Mouse (Mus musculus) right cerebral cortex, adult 18-20 months (tissue): Measurements from ENCODE around the gene Krt71.
"Not testable (repeated sequence)": the region's sequence is repeated elsewhere in the genome, so short reads cannot be mapped to it uniquely, and the experiment has no call there.

Source experiments
- DNase-seq: peaks from one replicate; pipeline ENCODE4 v3.0.0; 2022; ENCODE audit warnings: mixed read lengths

Krt71 gene

DNA sequence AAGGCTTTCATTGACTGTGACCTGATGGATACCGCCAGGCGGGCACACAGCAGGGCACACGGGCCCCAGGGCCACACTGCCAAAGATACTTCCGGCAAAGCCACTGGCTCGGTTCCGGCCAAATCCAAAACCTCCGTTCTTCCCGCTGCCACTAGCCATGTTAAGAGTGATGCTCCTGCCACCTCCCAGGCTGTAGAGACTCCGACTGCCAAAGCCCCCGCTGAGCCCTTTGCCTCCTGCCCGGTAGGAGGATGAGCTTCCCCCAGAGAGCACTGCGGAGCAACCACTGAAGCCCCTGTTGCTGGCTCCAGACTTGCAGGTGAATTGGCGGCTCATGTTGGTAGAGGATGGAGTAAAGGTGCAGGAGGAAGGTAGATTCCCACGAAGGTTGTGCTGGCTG is at the start of gene Krt71:
TSS of gene Krt71 (minus strand) at position 399 of the 400 bp plus-strand sequence.
- DNase-seq, result no peak

DNA sequence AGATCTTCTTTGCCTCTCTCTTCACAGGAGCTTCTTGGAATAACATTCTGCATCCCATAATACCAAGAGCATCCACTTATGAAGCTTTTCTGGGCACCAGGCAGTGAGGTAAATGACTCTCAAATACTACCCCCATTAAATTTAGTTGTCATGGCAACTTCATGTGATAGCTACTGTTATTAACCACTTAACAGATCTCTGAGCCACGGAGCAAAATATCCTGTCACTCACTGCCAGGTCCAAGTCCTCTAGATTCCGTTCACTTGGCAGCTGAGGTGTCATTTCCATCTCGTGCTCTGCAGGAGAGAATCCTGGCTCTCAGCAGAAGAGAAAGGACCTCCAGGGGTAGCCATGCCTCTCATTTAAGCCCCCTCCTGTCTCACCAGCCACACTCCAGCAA is 48.0 kb upstream of the Krt71 start:
- no peak for DNase-seq

DNA sequence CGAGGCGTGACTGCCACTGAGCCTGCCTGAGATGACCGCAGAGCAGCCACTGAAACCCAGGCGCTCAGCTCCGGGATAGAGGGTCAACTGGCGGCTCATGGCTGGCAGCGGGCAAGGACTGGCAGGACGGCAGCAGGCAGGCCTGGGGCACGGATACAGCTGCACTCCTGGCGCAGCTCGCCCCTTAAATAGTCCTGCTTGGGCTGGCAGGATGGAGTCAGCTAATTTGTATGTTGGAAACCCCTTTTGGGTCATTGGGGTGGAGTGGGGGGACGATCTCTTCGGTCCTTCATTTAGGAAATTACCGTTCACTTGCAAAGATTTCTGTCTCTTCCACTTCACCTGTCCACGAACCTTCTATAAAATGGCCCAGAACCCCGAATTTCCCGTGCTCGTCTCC is 43.5 kb upstream of the Krt71 start, which contains the start of gene Krt72:
TSS of gene Krt72 (minus strand) at position 101 of the 400 bp plus-strand sequence.
- DNase-seq, result no peak

DNA sequence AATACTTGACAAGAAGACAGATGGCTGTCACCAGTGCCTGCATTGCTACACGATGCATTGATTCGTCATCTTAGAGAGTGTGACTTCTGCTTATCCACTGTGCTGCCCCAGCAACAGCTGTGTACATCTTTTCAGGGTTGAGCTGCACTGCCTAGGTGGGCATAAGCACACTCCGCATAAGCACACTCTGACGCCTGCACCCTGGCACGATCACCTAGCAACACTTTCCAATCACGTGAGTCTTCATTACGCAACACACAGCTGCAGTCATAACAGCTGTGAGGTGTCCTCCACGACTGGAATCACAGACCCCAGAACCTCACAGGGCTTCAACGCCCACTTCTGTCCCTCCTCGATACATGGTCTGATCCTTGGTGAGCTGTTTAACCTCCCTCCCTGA is 30.5 kb upstream of the Krt71 start:
- peak; percentile 11 for DNase-seq

DNA sequence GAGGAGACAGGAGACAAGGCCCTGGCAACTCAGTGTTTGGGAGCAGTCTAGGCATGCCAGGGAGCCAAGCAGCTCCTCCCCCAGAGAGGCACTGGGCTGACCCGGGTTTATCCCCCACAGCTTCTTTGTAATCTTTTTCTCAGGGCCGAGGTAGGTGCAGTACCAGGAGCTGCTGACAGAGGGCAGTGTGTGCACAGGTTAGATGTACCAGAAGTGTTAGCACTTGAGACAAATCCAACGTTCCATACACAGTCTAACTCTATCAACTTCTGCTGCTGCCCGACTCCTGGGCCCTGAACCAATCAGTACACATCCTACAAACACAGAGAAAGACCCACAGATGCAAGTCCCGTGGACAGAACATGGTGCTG is 29.8 kb upstream of the Krt71 start:
- peak; percentile 82 for DNase-seq

DNA sequence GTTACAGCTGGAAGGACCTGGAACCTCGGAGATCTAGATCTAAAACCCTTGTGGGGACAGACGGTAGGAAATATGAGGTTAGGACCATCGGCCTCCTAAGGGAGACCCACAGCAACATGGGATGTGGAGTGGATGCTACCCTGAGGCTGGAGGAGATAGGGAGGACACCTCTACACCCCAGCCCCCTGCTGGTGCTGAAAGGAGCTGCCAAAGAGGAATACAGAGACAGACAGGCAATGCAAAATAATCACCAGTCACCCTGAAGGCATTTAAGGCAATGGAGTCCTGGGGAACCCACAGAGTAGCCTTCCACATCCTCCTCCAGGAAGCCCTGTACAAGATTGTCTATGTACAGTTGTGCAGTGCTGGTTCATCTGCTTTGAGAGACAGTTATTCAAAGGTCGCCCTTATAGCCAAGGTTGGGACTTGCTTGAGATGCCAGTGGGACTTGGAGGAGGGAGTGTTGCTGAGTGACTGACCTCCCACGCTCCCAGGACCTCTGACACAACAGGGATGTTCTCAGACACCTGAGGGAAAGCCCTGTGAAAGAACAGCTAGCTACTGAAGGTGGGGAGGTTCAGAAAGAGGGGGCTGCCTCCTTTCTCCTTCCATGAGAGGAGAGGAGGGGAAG is 29.3 kb upstream of the Krt71 start:
- peak; percentile 10 for DNase-seq

DNA sequence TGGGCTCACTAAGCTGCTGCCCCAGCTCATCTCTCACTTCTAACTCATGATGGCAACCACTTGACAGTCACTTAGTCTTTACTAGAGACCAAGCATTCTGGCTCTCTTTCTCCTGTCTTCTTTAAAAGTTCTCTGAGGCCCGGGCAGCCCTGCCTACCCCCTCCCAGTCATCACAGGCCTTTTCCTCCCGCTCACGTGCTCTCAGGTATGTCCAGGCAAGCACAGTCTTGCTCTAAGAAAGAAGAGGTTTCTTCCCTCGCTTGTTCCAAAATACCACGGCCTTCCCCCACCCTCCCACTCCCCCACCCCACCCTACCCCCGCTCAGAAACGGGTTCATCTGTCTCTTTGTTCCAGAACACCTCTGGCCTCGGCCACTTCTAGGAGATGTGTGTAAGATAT is 27.3 kb upstream of the Krt71 start:
- no peak for DNase-seq

DNA sequence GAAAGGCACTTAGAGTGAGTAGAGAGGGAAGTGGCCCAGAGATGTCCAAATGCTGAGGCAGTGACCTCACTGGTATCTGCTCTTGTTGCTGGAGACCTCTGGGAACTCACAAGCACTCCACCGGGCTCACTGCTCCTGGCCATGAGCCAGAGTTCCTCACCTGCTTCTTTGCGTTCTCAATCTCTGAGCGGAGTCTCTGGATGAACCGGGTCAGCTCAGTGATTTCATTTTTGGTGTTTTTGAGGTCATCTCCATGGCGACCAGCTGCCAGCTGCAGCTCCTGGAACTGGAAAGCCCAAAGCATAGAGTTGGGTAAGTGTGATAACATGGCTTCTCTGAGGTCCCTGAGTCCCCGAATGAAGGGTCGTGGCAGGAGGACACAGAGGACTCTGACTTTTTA is 5.1 kb downstream of the Krt71 start:
- no peak for DNase-seq

DNA sequence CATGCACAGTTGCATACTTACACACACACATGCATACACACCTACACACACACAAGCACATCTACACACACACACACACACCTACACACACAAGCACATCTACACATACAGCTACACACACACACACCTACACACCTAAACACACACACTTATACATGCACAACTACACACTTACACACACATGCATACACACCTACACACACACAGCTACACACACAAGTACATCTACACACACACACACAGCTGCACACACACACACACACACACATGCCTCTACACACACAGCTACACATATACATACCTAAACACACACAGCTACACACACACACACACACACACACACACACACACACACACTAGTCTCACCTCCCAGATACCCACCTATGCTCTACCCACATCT is 12.3 kb downstream of the Krt71 start:
- DNase-seq, result no peak

DNA sequence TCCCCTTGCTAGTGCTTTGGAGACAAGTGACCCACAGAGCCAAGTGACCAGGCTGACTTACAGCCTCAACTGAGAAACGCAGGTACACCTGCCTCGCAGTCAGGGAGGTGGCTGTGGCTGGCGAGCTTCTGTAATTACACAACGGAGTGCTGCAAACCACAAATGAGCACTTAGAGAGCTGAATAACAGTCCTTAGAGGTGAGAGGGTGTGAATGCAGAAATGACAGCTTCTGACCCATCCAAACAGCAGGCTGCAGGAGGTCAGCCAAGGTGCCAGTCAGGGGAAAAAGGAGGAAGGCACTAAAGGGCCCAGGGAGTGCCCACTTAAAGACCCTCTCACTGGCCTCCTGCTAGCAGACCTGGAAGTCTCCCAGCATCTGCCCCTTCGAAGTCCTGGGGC is 18.2 kb downstream of the Krt71 start:
- no peak for DNase-seq

DNA sequence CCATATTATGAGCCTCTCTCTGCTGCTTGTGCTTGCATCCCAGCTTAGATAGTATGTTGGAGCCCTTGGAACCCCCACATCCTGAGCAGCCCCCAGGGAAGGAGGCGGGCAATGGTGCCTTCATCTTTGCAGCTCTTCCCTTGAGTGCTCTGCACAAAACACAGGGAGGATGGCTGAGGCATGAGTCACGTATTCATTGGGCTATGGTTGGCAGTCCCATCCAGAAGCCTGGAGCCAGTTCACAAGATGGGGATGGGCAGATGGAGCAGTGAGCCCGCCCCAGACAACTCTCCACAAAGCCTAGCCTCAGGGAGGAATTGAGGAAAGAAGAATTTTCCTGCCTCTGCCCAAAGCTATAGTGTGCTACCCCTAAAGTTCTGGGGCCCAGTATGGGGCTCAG is 27.1 kb downstream of the Krt71 start:
- DNase-seq, result no peak

DNA sequence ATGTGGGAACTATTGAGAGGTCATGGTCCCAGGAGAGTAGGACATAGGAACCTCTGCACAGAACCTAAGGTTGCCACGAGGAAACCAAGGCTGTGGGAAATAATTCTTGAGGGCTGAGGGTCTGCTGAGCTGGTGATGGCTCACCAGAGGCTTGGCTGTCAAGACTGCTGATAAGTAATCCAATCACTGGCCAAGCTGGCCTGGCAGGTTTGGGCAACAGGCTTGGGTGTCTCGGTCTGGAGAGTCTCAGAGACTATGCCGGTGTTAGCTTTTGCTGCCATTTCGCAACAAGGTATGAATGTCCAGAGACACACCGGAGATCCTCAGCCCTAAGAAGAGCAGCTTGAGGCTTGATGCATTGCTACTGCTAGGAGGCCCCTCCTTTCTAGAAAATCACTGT is 28.6 kb downstream of the Krt71 start:
- DNase-seq, result no peak

DNA sequence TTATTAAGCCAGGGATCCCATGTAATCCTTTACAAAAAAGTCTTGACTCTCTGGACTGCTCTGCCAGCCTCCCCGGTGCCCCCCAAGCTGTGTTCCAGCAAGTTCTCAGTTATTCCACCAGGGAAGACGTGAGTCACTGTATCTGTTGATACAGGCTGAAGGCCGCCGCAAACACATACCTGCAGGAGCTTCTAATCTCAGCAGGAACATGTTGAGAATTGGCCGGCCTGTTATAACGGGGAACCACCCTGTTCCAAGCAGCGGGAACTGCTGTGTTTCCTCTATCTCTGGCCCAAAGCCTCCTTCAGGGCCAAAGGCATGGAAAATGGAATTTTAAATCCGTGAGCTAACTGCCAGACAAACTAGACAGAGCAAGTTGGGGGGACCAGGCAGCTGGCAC is 29.2 kb downstream of the Krt71 start:
- DNase-seq, result no peak

DNA sequence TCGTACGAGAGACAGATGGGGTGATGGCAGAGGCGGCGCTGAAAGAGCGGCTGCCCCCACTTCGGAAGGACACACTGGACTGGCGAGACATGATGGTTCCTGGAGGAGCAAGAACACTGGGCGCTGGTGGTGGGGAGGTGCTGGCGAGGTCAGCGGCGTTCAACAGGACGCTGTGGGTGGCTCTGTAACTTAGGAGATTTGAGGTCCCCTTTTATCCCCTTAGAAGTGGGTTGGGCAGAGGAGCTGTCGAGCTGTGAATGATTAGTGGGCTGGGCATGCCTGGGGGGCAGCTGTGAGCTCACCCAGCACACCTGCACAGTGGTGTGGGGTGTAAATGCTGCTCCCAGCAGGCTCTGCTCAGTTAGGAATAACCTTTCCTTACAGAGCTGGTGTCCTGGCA is 30.2 kb downstream of the Krt71 start, which contains the start of gene Krt5:
TSS of gene Krt5 (minus strand) at position 179 of the 400 bp plus-strand sequence.
- no peak for DNase-seq

DNA sequence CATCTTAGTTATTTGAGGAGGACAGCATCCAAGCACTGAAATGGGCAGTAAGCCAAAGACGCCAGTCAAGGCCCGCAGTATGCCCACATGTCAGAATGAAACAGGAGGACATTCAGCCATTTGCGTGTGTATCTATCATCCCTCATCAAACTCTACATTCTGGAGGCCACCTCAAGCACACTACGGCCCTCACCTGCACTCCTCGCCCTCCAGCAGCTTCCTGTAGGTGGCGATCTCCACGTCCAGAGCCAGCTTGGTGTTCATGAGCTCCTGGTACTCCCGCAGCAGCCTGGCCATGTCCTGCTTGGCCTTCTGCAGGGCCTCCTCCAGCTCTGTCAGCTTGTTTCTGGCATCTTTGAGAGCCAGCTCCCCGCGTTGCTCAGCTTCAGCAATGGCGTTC is 34.2 kb downstream of the Krt71 start:
- DNase-seq, result no peak

DNA sequence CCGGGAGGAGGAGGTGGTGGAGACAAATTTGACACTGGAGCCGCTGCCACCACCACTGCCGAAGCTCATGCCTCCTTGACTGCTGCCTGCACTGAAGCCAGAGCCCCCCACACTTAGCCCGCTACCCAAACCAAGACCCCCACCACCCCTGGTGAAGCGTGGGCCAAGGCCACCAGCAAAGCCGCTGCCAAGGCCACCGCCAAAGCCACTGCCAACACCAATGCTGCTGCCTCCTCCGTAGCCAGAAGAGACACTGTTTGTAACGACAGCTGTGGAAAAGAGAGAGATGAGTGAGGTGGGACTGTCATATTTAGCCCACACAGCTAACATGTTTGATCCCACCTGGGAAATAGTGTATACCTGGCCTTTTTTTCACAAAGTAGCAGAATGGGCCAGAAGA is 35.5 kb downstream of the Krt71 start:
- DNase-seq, result no peak

DNA sequence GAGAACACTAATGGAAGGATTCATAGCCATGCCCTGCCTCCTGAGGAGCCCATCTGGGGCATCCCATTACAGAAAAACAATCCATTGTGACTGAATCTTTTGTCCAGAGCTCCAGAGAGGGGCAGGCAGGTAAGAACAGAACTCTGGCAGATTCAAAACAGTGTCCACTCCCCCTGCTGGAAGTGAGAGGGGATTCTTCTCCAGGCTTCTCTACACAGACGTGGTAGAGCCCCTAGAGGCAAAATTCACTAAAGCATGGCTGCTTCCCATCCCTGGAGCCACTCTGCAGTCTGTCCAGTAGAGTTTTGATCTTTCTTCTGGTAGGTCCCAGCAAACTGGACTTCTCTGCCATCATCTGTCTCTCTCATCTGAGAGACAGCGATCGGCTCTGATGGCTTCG is 38.8 kb downstream of the Krt71 start:
- DNase-seq, result no peak

DNA sequence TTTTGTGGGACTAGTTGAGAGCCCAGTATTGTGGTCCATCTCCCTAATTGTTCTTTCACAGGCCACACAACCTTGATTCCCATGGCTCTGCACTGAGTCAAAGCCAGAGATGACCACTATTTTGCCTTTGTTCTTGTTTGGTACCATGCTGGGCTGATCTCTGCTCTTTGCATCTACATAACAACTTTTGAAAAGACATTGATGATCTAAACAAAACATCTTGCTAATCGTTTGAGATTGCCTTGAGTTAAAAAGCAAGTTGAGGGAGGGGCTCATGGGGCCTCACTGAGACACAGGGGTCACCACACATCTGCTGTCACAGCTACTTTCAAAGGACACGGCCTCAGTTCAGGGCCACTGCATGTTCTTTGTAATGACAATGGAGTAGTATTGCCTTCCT is 40.5 kb downstream of the Krt71 start:
- DNase-seq, result no peak

DNA sequence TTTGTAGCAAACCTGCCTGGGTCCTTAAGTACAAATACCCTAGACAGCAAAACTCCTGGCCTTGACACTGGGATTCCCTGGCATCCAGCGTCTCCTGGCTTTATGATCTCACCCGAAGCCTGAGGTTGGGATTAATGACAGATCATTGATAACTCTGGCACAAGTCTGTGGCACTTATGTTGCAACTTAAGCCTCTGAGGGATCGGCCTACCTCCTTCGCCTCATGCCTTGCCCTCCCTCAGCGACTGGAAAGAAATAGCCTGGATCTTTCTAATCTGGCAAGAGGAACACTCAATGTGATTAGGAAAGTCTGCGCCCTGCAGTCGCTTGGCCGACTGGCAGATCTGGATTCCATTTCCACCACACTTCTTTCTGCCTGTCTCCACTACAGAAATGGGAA is 43.0 kb downstream of the Krt71 start:
- no peak for DNase-seq

DNA sequence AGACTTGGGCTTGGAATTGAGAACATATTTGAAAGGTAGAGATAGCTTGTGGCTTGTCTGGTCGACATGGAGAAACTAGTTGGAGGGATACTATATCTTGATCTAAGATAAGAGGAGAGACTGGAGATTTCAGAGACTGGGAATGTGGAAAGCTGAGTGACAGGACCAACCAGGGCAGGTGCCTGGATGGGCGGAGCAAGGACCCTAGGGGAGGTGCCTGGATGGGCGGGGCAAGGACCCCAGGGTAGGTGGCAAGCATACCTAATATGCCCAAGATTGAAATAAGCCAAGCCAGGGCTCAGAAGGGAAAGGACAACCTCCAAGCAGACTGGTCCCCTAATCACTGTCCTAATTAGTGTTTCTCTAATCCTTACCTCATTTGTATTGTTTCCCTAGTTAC is 43.7 kb downstream of the Krt71 start:
- DNase-seq, result no peak

DNA sequence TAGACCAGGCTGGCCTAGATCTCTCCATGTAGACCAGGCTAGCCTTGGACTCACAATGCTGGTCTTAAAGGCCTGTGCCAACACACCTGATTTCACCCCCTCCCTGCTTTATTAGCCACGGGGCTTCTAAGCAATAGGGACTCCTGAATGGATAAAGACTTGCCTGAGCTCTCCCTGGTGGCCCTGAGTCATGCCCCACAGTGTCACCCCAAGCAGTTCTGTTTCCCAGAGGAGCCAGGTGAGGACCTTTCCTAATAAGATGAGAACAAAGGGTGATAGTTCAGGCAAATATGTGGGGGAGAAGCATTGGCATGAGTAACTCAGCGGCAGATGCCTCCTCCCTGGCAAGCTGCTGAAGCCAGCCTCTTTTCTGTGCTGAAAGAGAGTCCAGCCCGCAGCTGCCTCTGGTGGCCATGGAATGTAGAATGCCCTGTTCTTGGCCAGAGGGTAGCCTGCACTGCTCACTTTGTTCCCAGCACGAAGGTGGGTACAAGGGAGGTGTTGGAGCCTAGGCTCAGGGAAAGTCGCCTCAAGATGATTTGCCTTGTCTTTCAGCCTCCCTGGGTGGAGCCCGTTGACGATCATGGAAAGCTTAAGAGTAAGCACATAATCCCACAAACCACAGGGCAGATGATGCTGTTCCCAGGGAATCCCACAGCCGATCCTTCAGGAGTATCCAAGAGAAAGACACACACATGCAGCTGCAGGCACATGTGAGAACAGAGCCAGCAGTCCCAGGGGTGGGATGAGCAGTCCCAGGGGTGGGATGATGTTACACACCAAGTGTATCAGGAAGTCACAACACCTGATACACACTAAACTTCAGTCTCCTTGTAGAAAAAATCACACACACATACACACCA is 45.4 kb downstream of the Krt71 start:
- no peak for DNase-seq

DNA sequence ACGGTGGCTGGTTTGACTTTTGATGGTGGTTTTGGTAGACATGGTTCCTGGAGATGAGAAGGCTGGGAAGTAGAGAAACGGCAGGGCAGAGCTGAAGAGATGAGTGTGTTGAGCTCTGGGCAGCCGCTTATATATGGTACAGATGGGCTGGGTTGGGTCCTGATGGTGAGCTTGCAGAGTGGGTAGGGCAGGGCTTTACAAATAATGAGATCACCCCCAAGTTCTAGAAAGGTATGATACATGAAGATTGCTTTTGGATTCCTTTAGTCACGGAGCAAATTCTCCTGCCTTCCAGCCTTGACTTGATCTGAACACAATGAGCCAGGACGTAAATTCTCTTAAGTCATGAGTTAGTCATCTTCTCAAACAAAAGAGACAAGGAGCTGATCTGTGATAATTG is 48.7 kb downstream of the Krt71 start, which contains the start of gene Krt6a:
TSS of gene Krt6a (minus strand) at position 101 of the 400 bp plus-strand sequence.
- DNase-seq, result no peak

DNA sequence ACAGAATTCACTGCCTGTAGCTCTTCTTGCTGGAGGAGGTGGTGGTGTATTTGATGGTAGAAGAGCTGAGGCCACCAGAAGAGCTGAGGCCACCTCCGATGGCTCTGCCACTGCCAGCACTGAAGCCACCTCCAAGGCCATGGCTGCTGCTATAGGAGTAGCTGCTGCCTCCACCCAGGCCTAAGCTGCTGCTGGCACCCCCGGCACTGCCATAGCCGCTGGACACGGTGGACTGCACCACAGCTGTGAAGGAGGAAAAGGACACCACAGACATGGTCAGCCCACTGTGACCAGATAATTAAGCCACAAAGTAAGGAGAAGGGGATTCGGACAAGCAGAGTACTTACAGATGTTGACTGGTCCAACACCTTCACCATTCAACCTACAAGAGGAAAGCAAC is 52.4 kb downstream of the Krt71 start:
- not testable (repeated sequence) for DNase-seq

DNA sequence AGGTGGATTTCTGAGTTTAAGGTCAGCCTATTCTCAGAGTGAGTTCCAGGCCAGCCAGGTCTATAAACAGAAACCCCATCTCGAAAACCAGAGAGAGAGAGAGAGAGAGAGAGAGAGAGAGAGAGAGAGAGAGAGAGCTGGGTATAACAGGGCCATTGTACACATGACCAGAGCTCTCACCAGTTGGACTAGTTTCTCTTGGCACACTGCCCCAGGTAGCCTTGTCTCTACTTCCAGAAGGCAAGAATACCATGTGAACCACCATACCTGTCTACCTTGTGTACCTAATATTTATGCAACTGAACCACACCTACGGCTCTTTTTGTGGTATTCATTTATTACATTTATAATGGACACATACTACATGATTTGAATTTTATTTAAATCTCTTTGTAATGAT is 54.7 kb downstream of the Krt71 start:
- DNase-seq, result no peak
